ENCODE assay signal across 15 mouse cellular contexts in the genomic region with DNA sequence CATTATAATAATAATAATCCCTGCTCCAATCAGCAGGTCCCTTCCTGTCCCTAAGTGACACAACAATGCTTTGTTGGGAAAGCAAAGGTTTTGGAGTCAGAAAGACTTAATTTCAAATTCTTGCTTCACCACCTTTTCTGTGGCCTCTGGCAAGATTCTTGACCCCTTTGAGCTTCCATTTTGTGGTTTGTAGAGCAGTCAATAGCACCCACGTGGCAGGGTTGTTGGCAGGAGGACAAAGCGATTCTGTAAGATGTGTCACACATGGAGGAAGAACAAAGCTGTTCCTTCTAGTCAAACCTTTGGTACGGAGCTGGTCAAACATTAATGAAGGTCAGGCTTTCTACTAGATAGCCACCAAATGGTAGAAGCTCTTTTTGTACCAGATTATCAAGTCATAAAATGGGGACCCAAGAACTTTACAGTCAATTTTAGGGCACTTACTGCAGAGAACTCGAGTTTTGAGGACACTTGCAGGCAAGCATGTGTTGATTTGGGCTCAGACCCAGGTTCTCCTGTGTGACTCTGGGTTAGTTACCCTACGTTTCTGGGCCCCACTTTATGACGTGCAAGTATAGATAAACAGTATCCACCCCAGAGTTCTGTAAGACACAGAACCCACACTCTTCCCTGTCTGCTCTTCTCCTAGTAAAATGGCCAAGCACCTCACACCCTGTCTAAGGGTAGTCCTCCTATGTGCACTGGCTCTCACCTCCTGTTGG. TPM values are rescaled to one million over a fixed set of nuclear protein-coding genes. Genes with fewer than 3 reads are reported as not detected.
DNase-seq lines count a peak whose midpoint lies in the region; ATAC-seq and TF ChIP-seq lines count a peak whose summit lies in the region.
"Had no signal": no experiment of that assay in that cellular context is flagged by ENCODE, and none has a peak within 500 bp of the region (broad histone marks: within the 10 kb centered on the region; RNA-seq: fewer than 3 reads in every experiment).

No protein-coding gene starts in this region.

- TF ChIP-seq POLR2A in lung, adult 2 months (IDR thresholded peaks at IDR 0.05; ENCODE audit: borderline replicate concordance, extremely low read depth, low read depth, low read length): no peak

- no peaks in the 10 kb centered on the region for H3K36me3 ChIP-seq in forebrain, embryonic 11.5 days (ENCODE audit: control insufficient read depth, insufficient read depth, low read length)
- H3K36me3 ChIP-seq: forebrain, embryonic 10.5 days; hindbrain, embryonic 12.5 days; midbrain, embryonic 12.5 days had no signal

- H3K4me1 ChIP-seq in lung, adult 2 months (ENCODE audit: control insufficient read depth, insufficient read depth, low read length): no peaks in the 10 kb centered on the region
- H3K4me1 ChIP-seq in forebrain, embryonic 11.5 days (replicated peaks; ENCODE audit: control insufficient read depth, insufficient read depth, low read length): no peaks in the 10 kb centered on the region
- H3K4me1 ChIP-seq: forebrain, embryonic 10.5 days; hindbrain, embryonic 12.5 days; midbrain, embryonic 12.5 days had no signal

- no peaks in the 10 kb centered on the region for H3K9me3 ChIP-seq in forebrain, embryonic 11.5 days (ENCODE audit: control insufficient read depth, low read length)
- H3K9me3 ChIP-seq: forebrain, embryonic 10.5 days; hindbrain, embryonic 12.5 days; midbrain, embryonic 12.5 days had no signal

- intact Hi-C loops in gastrocnemius, postnatal 14 days (cut with DNase I; ENCODE audit: low total_unique reads): no loop called here

- no peaks in the 10 kb centered on the region for H3K27me3 ChIP-seq in forebrain, embryonic 11.5 days (ENCODE audit: control insufficient read depth, insufficient read depth, low read length)
- H3K27me3 ChIP-seq: hindbrain, embryonic 12.5 days; midbrain, embryonic 12.5 days had no signal

- 52% methylated on average over 6 of the region's 6 CpGs for WGBS in lung, adult 2 months
- WGBS in forebrain, embryonic 11.5 days: 80% methylated on average over 6 of the region's 6 CpGs

- TF ChIP-seq CTCF in lung, adult 2 months (IDR thresholded peaks at IDR 0.05; ENCODE audit: insufficient read depth, low read length): no peak

- H3K4me3 ChIP-seq in lung, adult 2 months (replicated peaks; ENCODE audit: extremely low read depth, low read depth, low read length): no peak overlapping the region
- H3K4me3 ChIP-seq in forebrain, embryonic 11.5 days (ENCODE audit: low read depth, low read length): no peak overlapping the region
- H3K4me3 ChIP-seq: forebrain, embryonic 10.5 days; heart, adult 2 months; hindbrain, embryonic 12.5 days; midbrain, embryonic 12.5 days had no signal

- ATAC-seq in granulocyte monocyte progenitor cell, adult 5-6 weeks (replicated peaks; ENCODE audit: poor library complexity, severe bottlenecking): peak; percentile 70
- no peak for ATAC-seq in cerebellum, adult (ENCODE audit: insufficient number of reproducible peaks, low FRiP score, low TSS enrichment)
- no peak for ATAC-seq in forebrain, embryonic 11.5 days (replicated peaks; ENCODE audit: low FRiP score)

- no peak overlapping the region for H3K9ac ChIP-seq in forebrain, embryonic 11.5 days (ENCODE audit: low read length)
- H3K9ac ChIP-seq: hindbrain, embryonic 12.5 days; liver, embryonic 14.5 days; midbrain, embryonic 12.5 days had no signal

- H3K4me2 ChIP-seq in forebrain, embryonic 11.5 days (ENCODE audit: low read depth, low read length, severe bottlenecking): no peak overlapping the region
- H3K4me2 ChIP-seq: hindbrain, embryonic 12.5 days; midbrain, embryonic 12.5 days had no signal

- no peak overlapping the region for H3K27ac ChIP-seq in forebrain, embryonic 11.5 days (ENCODE audit: low read depth, low read length)
- H3K27ac ChIP-seq: forebrain, embryonic 10.5 days; heart, adult 2 months; hindbrain, embryonic 12.5 days; liver, embryonic 14.5 days; midbrain, embryonic 12.5 days had no signal

- DNase-seq in urinary bladder, postnatal 14 days (ENCODE audit: low spot score): peak; percentile 24
- DNase-seq in urinary bladder, postnatal 10 days (ENCODE audit: low spot score): no peak
- DNase-seq in lung, adult 2 months: peak; percentile 56
- DNase-seq in forebrain, embryonic 11.5 days (ENCODE audit: low spot score): no peak
- no peak for DNase-seq in gastrocnemius, postnatal 14 days
- DNase-seq: cerebellum, postnatal 36 days; heart, adult 2 months; right cerebral cortex, postnatal 4 days had no signal

RNA-seq across cellular contexts. Expression of gene S100a10, which starts 24.6 kb away (rescaled TPM):
- 146 and 257 TPM in 2 replicates for total RNA-seq in granulocyte monocyte progenitor cell, adult 5-6 weeks (2014; fragmentation: Nextera tagmentation)
- total RNA-seq in granulocyte monocyte progenitor cell, adult 5-6 weeks (2017): 203 and 212 TPM in 2 replicates
- polyA plus RNA-seq in lung, adult 2 months (2012; rRNA removed): 61.1 and 79.5 TPM in 2 replicates
- polyA plus RNA-seq in forebrain, embryonic 11.5 days (2014; fragmentation: Nextera tagmentation; extraction: Ambion mirVana): 128 and 139 TPM in 2 replicates
- total RNA-seq in gastrocnemius, postnatal 14 days (2021): 100 to 1,000 TPM; 102 to 107 TPM

RNA-seq across cellular contexts. Expression of gene S100a11, which starts 59.2 kb away (rescaled TPM):
- 1,372 and 1,648 TPM in 2 replicates for total RNA-seq in granulocyte monocyte progenitor cell, adult 5-6 weeks (2014; fragmentation: Nextera tagmentation)
- total RNA-seq in granulocyte monocyte progenitor cell, adult 5-6 weeks (2017): 77.7 and 97.8 TPM in 2 replicates
- 232 and 357 TPM in 2 replicates for polyA plus RNA-seq in lung, adult 2 months (2012; rRNA removed)
- 317 and 320 TPM in 2 replicates for polyA plus RNA-seq in forebrain, embryonic 11.5 days (2014; fragmentation: Nextera tagmentation; extraction: Ambion mirVana)
- 100 to 1,000 TPM; 101 to 110 TPM for total RNA-seq in gastrocnemius, postnatal 14 days (2021)
- total RNA-seq: MEL had no signal

Comparison
In these comparisons a context has a peak if more than half of its experiments do, and no peak if none do; other contexts are left out.
1. DNase-seq: peak in urinary bladder, postnatal 14 days (single experiment) and lung, adult 2 months (single experiment); none in urinary bladder, postnatal 10 days (single experiment), forebrain, embryonic 11.5 days (single experiment) and gastrocnemius, postnatal 14 days (single experiment).